Mouse (Mus musculus) cerebellum, adult (tissue): ENCODE results near the gene 2310033P09Rik.
"Not testable (repeated sequence)": the region's sequence is repeated elsewhere in the genome, so short reads cannot be mapped to it uniquely, and the experiment has no call there.

ENCODE experiments used
- ATAC-seq: cut with Nextera tagmentation; 2 replicates; pipeline ENCODE4 v1.9.2; 2017; ENCODE audit warnings: mild to moderate bottlenecking, moderate library complexity, mixed read lengths; ENCODE audit not compliant: insufficient number of reproducible peaks, low FRiP score, low TSS enrichment

Gene 2310033P09Rik

DNA sequence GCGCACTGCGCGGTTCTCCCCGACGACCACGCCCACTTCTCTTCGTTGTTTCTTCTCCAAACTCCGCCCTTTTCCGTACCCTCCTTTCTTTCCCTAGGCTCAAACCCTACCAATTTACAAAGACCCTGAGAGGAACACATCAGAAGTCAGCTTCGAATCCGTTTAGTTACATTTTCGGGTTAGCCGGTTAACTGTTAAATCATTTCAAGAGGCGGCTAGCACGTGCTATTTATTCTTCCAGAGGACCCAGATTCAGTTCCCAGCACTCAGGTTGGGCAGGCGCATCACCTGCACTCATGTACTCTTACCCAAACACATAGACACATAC, 16.1 kb upstream of the 2310033P09Rik start, which contains the start of gene Guk1:
TSS of gene Guk1 (minus strand) at position 154 of the 328 bp plus-strand sequence.
- no peak for ATAC-seq

GRCm38 (mm10) chr11:59196230-59196629, 11.9 kb upstream of the 2310033P09Rik start:
- ATAC-seq: no peak

DNA sequence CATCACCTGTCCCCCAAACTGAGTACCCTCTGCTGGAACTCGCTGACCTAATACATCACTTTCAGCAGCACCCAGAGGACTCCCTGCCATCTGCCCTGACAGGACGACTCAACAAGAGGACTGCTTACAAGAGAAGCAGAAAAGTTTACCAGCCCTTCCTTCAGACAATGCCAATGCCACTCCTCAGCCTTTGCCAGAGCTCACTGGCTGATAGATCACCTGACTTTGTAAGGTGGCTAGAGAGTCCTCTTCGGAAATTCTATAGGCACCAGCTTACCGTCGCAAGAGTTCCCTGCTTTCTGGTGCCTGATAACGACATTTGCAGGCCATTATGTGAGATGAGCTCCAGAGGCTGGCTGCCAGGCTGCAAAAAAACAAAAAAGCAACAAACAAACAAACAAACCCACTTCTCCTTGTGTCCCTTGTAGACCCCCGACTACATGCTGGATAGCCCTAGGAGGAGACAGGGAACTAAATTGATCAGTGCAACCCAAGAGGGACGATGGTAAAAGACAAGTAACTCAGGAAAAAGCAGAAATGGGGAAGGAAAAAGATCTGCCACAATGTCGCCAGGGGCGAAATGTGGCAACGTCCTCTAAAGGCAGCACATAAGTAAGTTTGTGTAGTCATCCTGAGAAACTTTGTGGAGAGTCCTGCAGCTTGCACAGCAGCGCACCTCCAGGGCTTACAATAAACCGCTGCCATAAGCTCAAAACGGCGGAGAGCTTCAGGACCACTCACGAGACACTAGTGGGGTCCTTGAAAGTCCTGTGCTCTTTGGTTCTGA, 6.7 kb upstream of the 2310033P09Rik start:
- no peak for ATAC-seq

GRCm38 (mm10) chr11:59202081-59202995, 5.8 kb upstream of the 2310033P09Rik start, which contains the start of gene Mrpl55:
Mrpl55 (plus strand) TSS chr11:59202486.
- ATAC-seq: peak; percentile 79; the same call in 1 of the 2 replicates

GRCm38 (mm10) chr11:59209003-59209441, 901 bp downstream of the 2310033P09Rik start:
- ATAC-seq: peak; percentile 37

DNA sequence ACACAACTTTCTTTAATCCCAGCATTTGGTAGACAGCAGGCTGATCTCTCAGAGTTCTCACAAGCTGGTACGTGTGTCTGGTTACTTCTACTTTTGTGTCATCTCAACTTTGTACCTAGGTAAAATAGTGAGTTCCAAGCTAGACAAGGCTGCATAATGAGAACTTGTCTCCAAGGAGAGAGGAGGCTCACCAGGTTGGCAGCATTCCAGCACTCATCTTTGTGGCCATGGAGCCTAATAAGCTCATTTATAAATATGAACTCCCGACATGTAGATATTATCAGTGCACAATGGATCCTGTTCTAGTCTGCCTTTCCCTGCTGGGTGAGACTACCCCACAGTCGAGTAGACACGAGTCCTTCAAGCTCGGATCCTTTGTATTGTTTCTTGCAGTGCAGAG, 1.5 kb downstream of the 2310033P09Rik start:
- ATAC-seq: no peak

- no peak for ATAC-seq
Observed at GRCm38 (mm10) chr11:59210020-59210419, 1.9 kb downstream of the 2310033P09Rik start.

DNA sequence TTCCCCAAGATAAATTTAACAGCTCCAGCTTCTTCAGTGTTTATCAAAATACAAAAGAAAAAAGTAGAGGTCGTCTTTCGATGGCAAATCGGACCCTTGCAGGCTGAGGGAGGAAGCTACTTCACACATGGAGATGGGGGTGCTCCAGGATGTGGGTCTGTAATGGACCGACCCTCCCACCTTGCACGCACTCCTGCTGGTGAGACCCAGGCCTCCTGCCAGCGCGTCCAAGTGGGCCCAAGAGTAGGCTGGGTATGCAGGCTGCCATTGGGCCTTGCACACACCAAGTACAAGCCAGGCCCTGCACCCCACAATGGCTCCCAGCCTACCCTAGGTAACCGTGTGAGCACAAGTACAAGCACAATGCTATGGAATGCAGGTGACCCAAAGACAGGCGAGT, 3.4 kb downstream of the 2310033P09Rik start:
- not testable (repeated sequence) for ATAC-seq

DNA sequence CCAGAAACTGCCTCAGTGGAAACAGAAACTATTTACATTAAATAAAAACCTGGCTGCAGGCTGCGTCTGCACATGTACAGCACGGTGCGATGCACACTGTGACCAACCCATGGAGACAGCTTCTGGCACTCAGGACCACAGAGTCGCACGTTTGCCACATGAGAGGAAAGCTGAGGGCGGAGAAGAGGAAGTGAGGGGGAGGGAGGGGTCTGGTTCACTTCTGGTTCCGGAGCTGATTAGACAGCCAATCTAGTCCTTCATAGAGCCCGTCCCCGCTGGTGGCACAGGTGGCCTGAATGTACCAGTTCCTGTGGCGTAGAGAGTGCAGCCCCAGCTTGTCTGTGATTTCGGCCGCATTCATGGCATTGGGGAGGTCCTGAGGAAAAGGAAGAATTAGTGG, 4.2 kb downstream of the 2310033P09Rik start:
- ATAC-seq: not testable (repeated sequence)

- no peak for ATAC-seq
Observed at GRCm38 (mm10) chr11:59212892-59213494, 4.9 kb downstream of the 2310033P09Rik start.

GRCm38 (mm10) chr11:59216955-59217354, 8.8 kb downstream of the 2310033P09Rik start:
- ATAC-seq: no peak

DNA sequence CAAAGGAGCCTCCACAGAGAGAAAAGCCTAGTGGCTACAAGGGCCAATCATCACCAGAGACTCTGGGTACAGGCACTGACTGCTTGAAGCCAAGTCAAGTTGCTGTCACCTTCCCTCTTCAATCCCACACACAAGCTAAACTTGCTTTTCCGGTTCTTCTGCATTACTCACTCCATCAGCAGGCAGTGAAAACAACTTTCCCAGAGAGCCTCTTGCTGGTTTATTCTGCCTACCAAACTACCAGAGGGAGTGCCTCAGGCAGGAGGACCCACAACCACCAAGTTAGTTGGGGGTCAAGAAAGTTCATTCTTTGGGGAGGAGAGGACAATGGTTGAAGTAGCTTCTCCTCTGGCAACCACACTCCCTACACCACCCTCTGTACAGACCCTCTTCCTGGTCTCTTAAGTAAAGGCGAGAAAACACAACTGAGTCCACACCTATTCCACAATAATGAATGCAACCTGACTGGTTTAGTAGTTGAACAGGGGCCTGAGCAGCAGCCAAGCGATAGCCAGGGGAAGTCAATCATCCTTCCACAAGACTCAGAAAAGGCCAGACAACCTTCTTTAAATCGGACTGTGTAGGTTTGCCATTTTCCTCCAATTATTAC, 10.4 kb downstream of the 2310033P09Rik start:
- ATAC-seq: no peak

GRCm38 (mm10) chr11:59219064-59219463, 10.9 kb downstream of the 2310033P09Rik start:
- ATAC-seq: no peak

DNA sequence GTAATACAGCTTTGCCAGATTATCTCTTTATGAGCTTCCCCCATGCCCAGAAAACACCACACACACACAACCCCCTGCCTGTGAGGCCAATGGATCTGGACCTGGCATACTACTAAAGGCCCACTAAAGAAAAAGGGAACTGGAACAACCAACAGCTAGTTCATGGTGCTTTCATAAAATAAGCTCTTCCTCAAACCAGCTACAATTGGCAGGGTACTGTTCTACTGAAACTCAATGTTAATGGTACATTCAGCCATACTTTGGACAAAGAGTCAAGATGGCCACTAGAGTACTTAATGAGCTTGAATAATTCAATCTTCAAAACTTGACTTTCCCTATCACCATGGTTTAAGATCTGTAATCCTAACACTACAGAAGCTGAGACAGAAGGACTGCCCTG, 13.5 kb downstream of the 2310033P09Rik start:
- ATAC-seq: no peak

DNA sequence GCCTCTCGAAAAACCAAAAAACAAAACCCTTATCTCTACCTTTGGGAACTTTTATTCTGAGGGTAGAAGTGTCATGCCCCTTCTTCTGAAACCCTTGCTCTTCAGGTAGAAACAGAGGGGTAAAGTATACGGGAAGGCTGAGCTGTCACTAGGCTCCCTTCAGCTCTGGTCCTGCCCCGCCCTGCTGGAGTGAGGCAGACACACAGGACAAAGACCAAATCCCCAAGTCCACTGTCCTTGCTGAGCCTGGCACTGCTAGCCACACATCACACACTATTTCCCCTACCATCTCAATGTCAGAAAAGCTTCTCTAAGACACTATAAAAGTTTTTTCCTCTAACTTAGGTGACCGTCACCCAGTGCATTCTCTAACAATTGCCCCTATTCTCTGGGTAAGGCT, 14.2 kb downstream of the 2310033P09Rik start:
- ATAC-seq: no peak

GRCm38 (mm10) chr11:59224025-59224424, 15.9 kb downstream of the 2310033P09Rik start:
- ATAC-seq: no peak

DNA sequence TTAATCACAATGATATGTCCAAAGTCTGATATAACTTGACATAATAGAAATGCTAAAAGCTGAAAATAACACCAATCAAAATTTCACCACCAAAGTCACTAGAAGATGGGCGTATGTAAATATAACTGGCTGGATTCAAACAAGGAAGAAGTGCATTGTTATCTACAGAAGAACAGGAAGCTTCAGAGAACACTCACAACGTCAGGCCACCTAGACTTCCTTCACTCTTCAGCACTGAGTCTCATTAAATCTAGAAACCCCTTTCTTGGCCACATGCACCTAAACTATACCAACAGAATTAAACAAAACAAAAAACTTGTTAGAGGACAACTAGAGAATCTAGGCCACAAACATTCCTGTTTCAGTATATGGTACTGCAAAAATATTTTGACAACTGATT, 16.3 kb downstream of the 2310033P09Rik start:
- ATAC-seq: no peak

DNA sequence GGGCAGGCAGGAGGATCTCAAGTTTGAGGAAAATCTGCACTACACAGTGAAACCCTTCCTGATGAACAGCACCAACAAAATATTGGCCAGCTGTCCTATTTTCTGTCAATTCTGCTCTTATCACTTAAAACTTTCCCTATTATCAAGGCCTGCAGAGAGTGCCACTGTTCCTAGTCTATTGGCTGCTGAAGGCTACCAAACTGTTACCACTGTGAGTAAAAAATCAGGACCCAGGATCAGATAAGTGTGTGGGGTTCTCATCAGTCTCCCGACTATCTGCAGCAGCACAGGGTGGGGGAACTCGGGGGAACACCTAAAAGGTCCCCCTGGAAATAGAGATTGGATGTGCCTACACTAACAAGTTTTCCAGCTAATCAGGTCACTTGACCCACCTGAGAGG, 17.0 kb downstream of the 2310033P09Rik start:
- no peak for ATAC-seq

- no peak for ATAC-seq
Observed at GRCm38 (mm10) chr11:59226251-59226650, 18.1 kb downstream of the 2310033P09Rik start.
